Mouse (Mus musculus) embryonic facial prominence, embryonic 13.5 days (tissue): ENCODE results near the gene Fam83b. TPM values are rescaled to one million over a fixed set of nuclear protein-coding genes. Genes with fewer than 3 reads are reported as not detected.

ENCODE experiments used
- ATAC-seq: fragments of 200-750 bp; cut with Nextera tagmentation; 2 replicates; pipeline ENCODE4 v1.8.0; 2017; ENCODE audit warnings: low read depth; ENCODE audit not compliant: insufficient number of reproducible peaks, insufficient read depth, low FRiP score, low TSS enrichment
- H3K27ac ChIP-seq: fragments of 300-500 bp; sonication (generic); 2 replicates; pipeline ENCODE4 v1.5.1; 2015; ENCODE audit warnings: moderate library complexity, mild to moderate bottlenecking, inconsistent platforms
- H3K27me3 ChIP-seq: fragments of 300-500 bp; sonication (generic); 2 replicates; pipeline ENCODE4 v1.6.1; 2015; ENCODE audit warnings: mild to moderate bottlenecking, inconsistent platforms
- H3K36me3 ChIP-seq: fragments of 300-500 bp; sonication (generic); 2 replicates; pipeline ENCODE4 v1.6.1; 2015; ENCODE audit warnings: mild to moderate bottlenecking, inconsistent platforms
- H3K4me1 ChIP-seq: fragments of 300-500 bp; sonication (generic); 2 replicates; pipeline ENCODE4 v1.6.1; 2015; ENCODE audit warnings: inconsistent platforms
- H3K4me2 ChIP-seq: fragments of 300-500 bp; sonication (generic); 2 replicates; pipeline ENCODE4 v1.6.1; 2015; ENCODE audit warnings: moderate library complexity, mild to moderate bottlenecking, inconsistent platforms
- H3K4me3 ChIP-seq: fragments of 300-500 bp; sonication (generic); 2 replicates; pipeline ENCODE4 v1.5.1; 2015; ENCODE audit warnings: mild to moderate bottlenecking, inconsistent platforms
- H3K9ac ChIP-seq: fragments of 300-500 bp; sonication (generic); 2 replicates; pipeline ENCODE4 v1.6.1; 2015; ENCODE audit warnings: mild to moderate bottlenecking, inconsistent platforms
- H3K9me3 ChIP-seq: fragments of 300-500 bp; sonication (generic); 2 replicates; pipeline ENCODE4 v1.6.1; 2016; ENCODE audit warnings: inconsistent platforms
- WGBS: fragments of 180-500 bp; shearing (Covaris S2); methylation state at CpG from one replicate; pipeline ENCODE4 v1.1.7; 2015; ENCODE audit warnings: mixed read lengths; 5-methylcytosine and 5-hydroxymethylcytosine counted together
- polyA plus RNA-seq: library from polyadenylated mRNA; unstranded; fragments of >200 nt; fragmentation: Nextera tagmentation; extraction: Ambion mirVana; gene quantifications from 2 replicates; pipeline ENCODE4 v1.2.1, GENCODE M21; 2015

Gene Fam83b
- polyA plus RNA-seq, 1 experiment from 2014 or later, result 3.0 TPM

DNA sequence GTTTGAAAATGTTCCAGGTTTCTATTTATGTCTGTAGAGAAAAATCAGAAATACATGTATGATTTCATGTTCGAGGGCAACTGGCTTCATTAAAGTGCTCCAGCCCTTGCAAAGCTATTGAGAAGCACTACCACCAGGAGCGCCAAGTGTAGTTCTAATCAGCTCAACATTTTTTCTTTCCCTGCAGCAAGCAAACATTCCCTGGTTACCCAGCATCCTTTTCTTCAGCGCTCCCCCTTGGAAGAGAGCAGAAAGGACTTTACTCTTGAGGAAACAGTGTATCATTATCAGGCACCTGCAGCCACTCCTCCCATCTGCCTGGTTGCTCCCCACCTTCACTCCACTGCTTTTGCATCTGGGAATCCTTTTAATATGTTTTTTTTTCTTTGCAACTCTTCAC, 45.3 kb downstream of the Fam83b start:
- no peaks in the 10 kb centered on the region for H3K36me3 ChIP-seq
- no peak overlapping the region for H3K27ac ChIP-seq
- H3K4me2 ChIP-seq, result no peak overlapping the region
- 82% methylated on average over 3 of the region's 3 CpGs for WGBS
- H3K9me3 ChIP-seq, result no peaks in the 10 kb centered on the region
- no peak overlapping the region for H3K9ac ChIP-seq
- ATAC-seq, result no peak
- no peaks in the 10 kb centered on the region for H3K27me3 ChIP-seq
- peaks cover 4% of the 10 kb centered on the region; the same call in 1 of the 2 replicates for H3K4me1 ChIP-seq
- no peak overlapping the region for H3K4me3 ChIP-seq

DNA sequence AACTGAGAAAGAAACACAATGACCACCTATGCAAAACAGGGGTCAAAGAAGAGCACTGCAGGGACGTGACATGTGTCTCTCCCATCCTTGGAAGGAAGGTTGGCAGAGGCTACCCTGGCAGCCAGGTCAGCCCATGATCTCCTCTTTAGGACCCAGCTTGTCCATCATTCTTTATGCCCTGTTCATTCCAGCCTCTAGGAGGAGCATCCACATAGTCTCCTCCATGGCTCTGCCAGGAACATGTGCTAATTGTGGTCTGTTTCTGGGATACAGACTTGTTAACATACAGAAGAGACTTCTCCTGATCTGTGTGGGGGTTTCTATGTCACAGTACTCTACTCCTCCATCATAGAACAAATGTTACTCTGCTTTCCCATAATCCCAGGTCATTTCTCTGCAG, 48.3 kb downstream of the Fam83b start:
- Histone ChIP-seq H3K27me3 (no peaks in the 10 kb centered on the region), H3K36me3 (no peaks in the 10 kb centered on the region), H3K4me2 (no peak overlapping the region), H3K9me3 (no peaks in the 10 kb centered on the region), H3K4me1 (no peaks in the 10 kb centered on the region), H3K4me3 (no peak overlapping the region), H3K9ac (no peak overlapping the region), H3K27ac (no peak overlapping the region)
- ATAC-seq, result no peak
- WGBS, result 72% methylated on average over 1 of the region's 1 CpGs

DNA sequence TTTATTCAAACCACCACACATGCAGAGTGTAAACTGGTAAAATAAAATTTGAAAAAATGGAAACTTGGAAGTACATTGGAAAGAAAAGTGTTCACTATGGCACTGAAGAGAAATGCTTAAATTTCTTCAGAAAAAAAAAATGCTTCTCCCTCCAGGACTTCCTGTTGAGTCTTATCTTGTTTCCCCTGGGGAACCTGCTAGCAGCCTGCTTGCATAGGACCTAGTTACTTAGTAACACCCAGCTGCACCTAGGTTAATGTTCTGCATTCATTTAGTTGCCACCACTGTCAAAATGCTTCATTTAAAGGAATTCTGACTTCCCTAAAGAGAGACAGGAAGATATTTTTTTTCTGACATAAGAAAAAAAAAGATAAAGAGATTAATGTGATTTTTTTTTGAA, 61.3 kb downstream of the Fam83b start:
- Histone ChIP-seq H3K27ac (no peak overlapping the region), H3K9me3 (no peaks in the 10 kb centered on the region), H3K4me1 (no peaks in the 10 kb centered on the region), H3K9ac (no peak overlapping the region), H3K4me3 (no peak overlapping the region), H3K36me3 (no peaks in the 10 kb centered on the region), H3K27me3 (no peaks in the 10 kb centered on the region), H3K4me2 (no peak overlapping the region)
- ATAC-seq, result no peak

DNA sequence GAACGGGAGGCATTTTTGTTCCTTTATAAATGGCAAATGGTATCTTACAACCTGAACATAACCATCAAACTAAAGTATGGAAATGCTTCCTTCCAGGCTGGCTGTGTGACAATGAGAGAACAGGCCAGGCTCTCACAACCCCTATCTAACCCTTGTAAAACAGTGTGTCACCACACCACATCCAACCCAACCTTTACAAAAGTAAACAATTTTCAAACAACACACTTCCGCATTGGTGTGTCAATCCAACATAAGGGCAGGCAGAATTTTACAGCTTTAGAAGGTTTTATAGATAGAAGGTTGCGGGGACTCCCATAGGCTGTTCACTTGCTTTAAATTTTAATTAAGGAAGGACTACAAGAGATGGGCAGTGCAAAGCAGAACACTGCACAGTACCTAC, 77.2 kb downstream of the Fam83b start:
- Histone ChIP-seq H3K4me2 (no peak overlapping the region), H3K27ac (no peak overlapping the region), H3K4me3 (no peak overlapping the region), H3K9me3 (peaks cover 6% of the 10 kb centered on the region), H3K4me1 (no peaks in the 10 kb centered on the region), H3K36me3 (peaks cover 8% of the 10 kb centered on the region), H3K9ac (no peak overlapping the region), H3K27me3 (no peaks in the 10 kb centered on the region)
- 94% methylated on average over 3 of the region's 3 CpGs for WGBS
- ATAC-seq, result no peak

DNA sequence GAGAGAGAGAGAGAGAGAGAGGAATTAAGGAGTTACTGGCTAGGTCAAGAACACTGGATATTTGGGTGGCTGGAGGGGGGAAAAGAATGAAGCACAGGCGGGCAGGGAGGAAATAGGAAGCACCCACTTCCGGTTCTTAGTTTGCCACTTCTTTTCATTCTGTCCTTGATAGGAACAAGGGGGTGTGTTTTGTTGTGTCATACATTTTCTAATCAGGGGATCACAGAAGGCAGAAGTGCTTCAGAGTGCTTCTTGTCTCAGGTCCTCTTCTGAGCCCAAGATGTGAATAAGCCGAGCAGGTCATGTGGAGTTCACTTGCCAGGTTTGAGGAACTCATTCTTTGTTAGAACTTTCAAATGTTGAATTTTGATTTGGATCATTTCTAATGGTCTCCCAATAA, 86.8 kb downstream of the Fam83b start:
- Histone ChIP-seq H3K9ac (no peak overlapping the region), H3K9me3 (no peaks in the 10 kb centered on the region), H3K27ac (no peak overlapping the region), H3K4me2 (no peak overlapping the region), H3K4me3 (no peak overlapping the region), H3K27me3 (no peaks in the 10 kb centered on the region), H3K4me1 (no peaks in the 10 kb centered on the region), H3K36me3 (no peaks in the 10 kb centered on the region)
- WGBS, result 75% methylated on average over 3 of the region's 3 CpGs
- no peak for ATAC-seq

DNA sequence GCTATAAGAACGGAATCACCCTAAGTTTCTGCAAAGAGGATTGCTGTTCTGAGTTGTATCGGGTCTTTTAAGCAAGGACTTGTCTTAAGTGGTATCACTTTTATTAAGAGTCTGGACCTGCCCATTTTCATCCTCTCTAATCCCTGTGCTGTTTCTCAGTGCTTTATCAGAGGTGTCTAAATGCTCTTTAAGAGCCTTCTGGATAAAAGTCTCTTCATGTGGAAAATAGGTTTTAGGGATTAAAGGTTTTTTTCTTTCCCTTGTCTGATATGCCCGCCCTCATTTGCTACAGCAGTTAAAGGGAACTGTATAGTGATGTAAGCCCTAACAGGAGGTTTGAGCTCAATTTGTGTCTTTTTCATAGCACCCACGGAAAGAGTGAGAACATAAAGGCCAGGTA, 97.4 kb downstream of the Fam83b start:
- H3K4me3 ChIP-seq, result no peak overlapping the region
- 61% methylated on average over 4 of the region's 4 CpGs for WGBS
- no peak for ATAC-seq

DNA sequence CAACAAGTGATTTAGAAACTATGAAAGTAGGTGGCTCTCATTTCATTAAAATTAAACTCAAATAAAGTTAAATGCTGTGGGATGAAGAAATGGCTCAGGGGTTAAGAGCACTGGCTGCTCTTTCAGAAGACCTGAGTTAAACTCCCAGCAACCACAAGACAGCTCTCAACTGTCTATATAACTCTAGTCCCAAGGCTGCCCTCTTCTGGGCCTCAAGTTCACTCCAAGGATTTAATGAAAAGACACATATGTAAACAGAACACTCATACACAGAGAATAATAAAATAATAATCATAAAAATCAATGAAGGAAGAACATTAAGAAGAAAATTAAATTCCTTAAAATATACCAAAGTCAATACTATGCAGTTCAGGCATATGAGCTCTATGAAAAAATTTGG, 105.4 kb downstream of the Fam83b start:
- H3K36me3 ChIP-seq, result no peaks in the 10 kb centered on the region
- no peaks in the 10 kb centered on the region for H3K27me3 ChIP-seq
- H3K4me3 ChIP-seq, result no peak overlapping the region
- H3K9me3 ChIP-seq, result no peaks in the 10 kb centered on the region
- no peak overlapping the region for H3K27ac ChIP-seq
- H3K9ac ChIP-seq, result no peak overlapping the region
- no peaks in the 10 kb centered on the region for H3K4me1 ChIP-seq
- no peak overlapping the region for H3K4me2 ChIP-seq
- ATAC-seq, result no peak

More for the DNA sequence above, 97.4 kb downstream of the Fam83b start:
- no peak overlapping the region for H3K9ac ChIP-seq
- no peaks in the 10 kb centered on the region for H3K27me3 ChIP-seq
- no peaks in the 10 kb centered on the region for H3K9me3 ChIP-seq
- no peaks in the 10 kb centered on the region for H3K4me1 ChIP-seq
- no peak overlapping the region for H3K27ac ChIP-seq
- H3K36me3 ChIP-seq, result no peaks in the 10 kb centered on the region
- no peak overlapping the region for H3K4me2 ChIP-seq

DNA sequence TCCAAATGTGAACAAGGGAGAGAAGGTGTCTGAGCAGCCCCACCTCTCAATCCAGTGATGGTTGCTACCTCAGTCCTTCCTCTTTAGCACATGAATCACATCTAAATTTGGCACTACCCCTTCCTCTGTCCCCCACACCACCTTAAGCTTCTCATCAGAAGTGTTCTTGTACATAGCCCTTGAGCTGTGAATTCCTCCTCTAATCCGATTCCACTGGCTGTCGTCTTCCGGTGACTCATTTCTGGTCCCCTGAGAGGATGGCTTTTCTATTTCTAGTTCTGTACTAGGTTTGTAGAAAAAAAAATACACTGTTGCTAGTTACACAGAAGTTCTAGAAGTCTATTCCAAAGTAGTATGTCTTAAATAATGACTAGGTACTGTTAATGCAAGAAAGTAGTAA, 111.2 kb downstream of the Fam83b start:
- 79% methylated on average over 3 of the region's 3 CpGs for WGBS
- Histone ChIP-seq H3K9ac (no peak overlapping the region), H3K27me3 (no peaks in the 10 kb centered on the region), H3K4me3 (no peak overlapping the region), H3K36me3 (no peaks in the 10 kb centered on the region), H3K9me3 (no peaks in the 10 kb centered on the region), H3K27ac (no peak overlapping the region), H3K4me2 (no peak overlapping the region), H3K4me1 (no peaks in the 10 kb centered on the region)
- no peak for ATAC-seq

Other genes with a start within 250 kb of the Fam83b start
- gene Hcrtr2, start 243.3 kb downstream of the Fam83b start, polyA plus RNA-seq, result 1.5 and 2.1 TPM in 2 replicates